Mouse (Mus musculus): ENCODE measurements around the gene Mroh7. TPM values are rescaled to one million over a fixed set of nuclear protein-coding genes. Genes with fewer than 3 reads are reported as not detected.

Mroh7 gene
- polyA plus RNA-seq, 1 experiment, result not detected

- H3K4me1 ChIP-seq (ENCODE audit: control insufficient read depth, insufficient read depth, low read length), result no peaks in the 10 kb centered on the region
- no peak overlapping the region for H3K4me3 ChIP-seq (ENCODE audit: insufficient read depth, low read length)
- H3K27ac ChIP-seq (ENCODE audit: insufficient read depth, low read length), result no peak overlapping the region
- TF ChIP-seq POLR2A (IDR thresholded peaks at IDR 0.05; ENCODE audit: low read depth, low read length) (no peak), CTCF (IDR thresholded peaks at IDR 0.05; ENCODE audit: borderline replicate concordance, insufficient read depth, low read length) (no peak)
Observed at GRCm38 (mm10) chr4:106704416-106704815, 26.3 kb downstream of the Mroh7 start.

GRCm38 (mm10) chr4:106703956-106704355 lies 26.8 kb downstream of the Mroh7 start:
- no peak overlapping the region for H3K4me3 ChIP-seq (ENCODE audit: insufficient read depth, low read length)
- H3K27ac ChIP-seq (ENCODE audit: insufficient read depth, low read length), result no peak overlapping the region
- no peak for TF ChIP-seq CTCF (IDR thresholded peaks at IDR 0.05; ENCODE audit: borderline replicate concordance, insufficient read depth, low read length)
- TF ChIP-seq POLR2A (IDR thresholded peaks at IDR 0.05; ENCODE audit: low read depth, low read length), result no peak
- no peaks in the 10 kb centered on the region for H3K4me1 ChIP-seq (ENCODE audit: control insufficient read depth, insufficient read depth, low read length)

- TF ChIP-seq CTCF (IDR thresholded peaks at IDR 0.05; ENCODE audit: borderline replicate concordance, insufficient read depth, low read length), result no peak
- no peak for TF ChIP-seq POLR2A (IDR thresholded peaks at IDR 0.05; ENCODE audit: low read depth, low read length)
- H3K4me1 ChIP-seq (ENCODE audit: control insufficient read depth, insufficient read depth, low read length), result no peaks in the 10 kb centered on the region
Observed at GRCm38 (mm10) chr4:106700798-106701197, 29.9 kb downstream of the Mroh7 start.

GRCm38 (mm10) chr4:106699989-106700388 lies 30.7 kb downstream of the Mroh7 start:
- Histone ChIP-seq H3K4me3 (ENCODE audit: insufficient read depth, low read length) (no peak overlapping the region), H3K4me1 (ENCODE audit: control insufficient read depth, insufficient read depth, low read length) (no peaks in the 10 kb centered on the region), H3K27ac (ENCODE audit: insufficient read depth, low read length) (no peak overlapping the region)
- peak; percentile 77; the same call in 1 of the 2 replicates for TF ChIP-seq CTCF (IDR thresholded peaks at IDR 0.05; ENCODE audit: borderline replicate concordance, insufficient read depth, low read length)
- TF ChIP-seq POLR2A (IDR thresholded peaks at IDR 0.05; ENCODE audit: low read depth, low read length), result no peak

More at GRCm38 (mm10) chr4:106700798-106701197, 29.9 kb downstream of the Mroh7 start:
- H3K4me3 ChIP-seq (ENCODE audit: insufficient read depth, low read length), result no peak overlapping the region
- H3K27ac ChIP-seq (ENCODE audit: insufficient read depth, low read length), result no peak overlapping the region

- no peaks in the 10 kb centered on the region for H3K4me1 ChIP-seq (ENCODE audit: control insufficient read depth, insufficient read depth, low read length)
- no peak for TF ChIP-seq POLR2A (IDR thresholded peaks at IDR 0.05; ENCODE audit: low read depth, low read length)
Observed at GRCm38 (mm10) chr4:106693841-106694430, 36.8 kb downstream of the Mroh7 start.

GRCm38 (mm10) chr4:106688636-106689296 lies 42.0 kb downstream of the Mroh7 start:
- Histone ChIP-seq H3K4me1 (ENCODE audit: control insufficient read depth, insufficient read depth, low read length) (no peaks in the 10 kb centered on the region), H3K27ac (ENCODE audit: insufficient read depth, low read length) (no peak overlapping the region), H3K4me3 (ENCODE audit: insufficient read depth, low read length) (no peak overlapping the region)
- TF ChIP-seq POLR2A (IDR thresholded peaks at IDR 0.05; ENCODE audit: low read depth, low read length), result no peak

More at GRCm38 (mm10) chr4:106693841-106694430, 36.8 kb downstream of the Mroh7 start:
- H3K4me3 ChIP-seq (ENCODE audit: insufficient read depth, low read length), result no peak overlapping the region
- H3K27ac ChIP-seq (ENCODE audit: insufficient read depth, low read length), result no peak overlapping the region

- Histone ChIP-seq H3K27ac (ENCODE audit: insufficient read depth, low read length) (no peak overlapping the region), H3K4me3 (ENCODE audit: insufficient read depth, low read length) (no peak overlapping the region), H3K4me1 (ENCODE audit: control insufficient read depth, insufficient read depth, low read length) (no peaks in the 10 kb centered on the region)
- no peak for TF ChIP-seq CTCF (IDR thresholded peaks at IDR 0.05; ENCODE audit: borderline replicate concordance, insufficient read depth, low read length)
- no peak for TF ChIP-seq POLR2A (IDR thresholded peaks at IDR 0.05; ENCODE audit: low read depth, low read length)
Observed at GRCm38 (mm10) chr4:106680955-106681354, 49.8 kb downstream of the Mroh7 start.

- no peak for TF ChIP-seq CTCF (IDR thresholded peaks at IDR 0.05; ENCODE audit: borderline replicate concordance, insufficient read depth, low read length)
- no peak for TF ChIP-seq POLR2A (IDR thresholded peaks at IDR 0.05; ENCODE audit: low read depth, low read length)
- Histone ChIP-seq H3K4me3 (ENCODE audit: insufficient read depth, low read length) (no peak overlapping the region), H3K27ac (ENCODE audit: insufficient read depth, low read length) (no peak overlapping the region), H3K4me1 (ENCODE audit: control insufficient read depth, insufficient read depth, low read length) (no peaks in the 10 kb centered on the region)
Observed at GRCm38 (mm10) chr4:106679152-106679551, 51.6 kb downstream of the Mroh7 start.

GRCm38 (mm10) chr4:106678442-106679118 lies 52.1 kb downstream of the Mroh7 start, which contains the start of gene Ttc4:
TSS of gene Ttc4 (minus strand) at chr4:106678944.
- Histone ChIP-seq H3K4me1 (ENCODE audit: control insufficient read depth, insufficient read depth, low read length) (no peaks in the 10 kb centered on the region), H3K4me3 (ENCODE audit: insufficient read depth, low read length) (peak within 1 kb of the TSS; percentile 86), H3K27ac (ENCODE audit: insufficient read depth, low read length) (no peak within 1 kb of the TSS)
- TF ChIP-seq POLR2A (IDR thresholded peaks at IDR 0.05; ENCODE audit: low read depth, low read length), result peak; percentile 82
- TF ChIP-seq CTCF (IDR thresholded peaks at IDR 0.05; ENCODE audit: borderline replicate concordance, insufficient read depth, low read length), result no peak

GRCm38 (mm10) chr4:106676749-106677148 lies 54.0 kb downstream of the Mroh7 start:
- H3K27ac ChIP-seq (ENCODE audit: insufficient read depth, low read length), result no peak overlapping the region
- TF ChIP-seq CTCF (IDR thresholded peaks at IDR 0.05; ENCODE audit: borderline replicate concordance, insufficient read depth, low read length) (no peak), POLR2A (IDR thresholded peaks at IDR 0.05; ENCODE audit: low read depth, low read length) (no peak)
- H3K4me1 ChIP-seq (ENCODE audit: control insufficient read depth, insufficient read depth, low read length), result no peaks in the 10 kb centered on the region
- H3K4me3 ChIP-seq (ENCODE audit: insufficient read depth, low read length), result no peak overlapping the region

Data from embryonic fibroblast, embryonic 13.5 days (primary cell).